Mouse (Mus musculus) small intestine, adult 2 months (tissue): ENCODE results near the gene Calml4.

Experiments
- CTCF ChIP-seq: fragments of 200-500 bp; IDR thresholded peaks from 2 replicates; pipeline ENCODE4 v1.5.1; 2012; ENCODE audit warnings: low read depth, mild to moderate bottlenecking, control low read depth, inconsistent platforms, low read length, moderate library complexity, mixed read lengths; ENCODE audit not compliant: insufficient replicate concordance, insufficient read length; ENCODE audit errors: extremely low read depth
- POLR2A ChIP-seq: fragments of 200-500 bp; IDR thresholded peaks from 2 replicates; pipeline ENCODE4 v1.6.1; 2012; ENCODE audit warnings: low read depth, mild to moderate bottlenecking, control low read depth, inconsistent platforms, low read length, moderate library complexity

DNA sequence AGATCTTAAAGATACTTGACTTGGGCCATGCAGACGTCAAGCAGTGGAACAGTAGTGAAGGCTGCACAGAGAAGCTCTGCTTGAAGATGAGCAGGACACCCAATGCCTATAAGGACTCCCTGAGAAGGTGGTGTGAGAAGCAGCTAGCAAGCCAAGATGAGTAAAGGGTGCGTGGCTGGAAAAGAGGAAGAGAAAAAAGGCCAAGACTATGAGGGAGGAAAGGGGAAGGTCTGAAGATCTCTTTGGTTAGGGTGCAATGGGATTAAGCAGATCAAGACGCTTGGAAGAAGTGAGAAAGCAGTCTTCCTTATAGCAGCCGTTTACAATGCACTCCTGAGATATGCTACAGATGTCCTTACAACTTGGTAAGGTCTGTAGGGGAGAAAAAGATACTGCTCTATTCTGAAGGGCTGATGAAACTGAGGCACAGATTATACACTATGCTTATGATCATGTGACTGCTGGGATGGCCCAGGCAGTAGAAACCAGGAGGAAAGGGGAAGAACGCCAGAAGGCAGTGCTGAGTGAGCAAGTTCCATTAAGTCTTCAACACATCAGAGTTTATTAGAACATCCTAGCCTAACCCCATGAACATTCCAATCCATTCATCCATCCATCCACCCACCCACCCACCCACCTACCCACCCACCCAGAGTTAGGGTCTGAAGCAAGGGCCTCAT, 55.6 kb downstream of the Calml4 start:
- TF ChIP-seq CTCF (no peak), POLR2A (no peak)
